Mouse (Mus musculus) forelimb bud, embryonic 11.5 days (tissue): ENCODE measurements around the gene Usp54.

Experiments used
- DNase-seq: peaks from one replicate; pipeline ENCODE4 v3.0.0-alpha.2; 2012; ENCODE audit warnings: low read depth, low spot score

Usp54 gene

GRCm38 (mm10) chr14:20502966-20503365 lies 137.9 kb downstream of the Usp54 start:
- DNase-seq = no peak

GRCm38 (mm10) chr14:20499982-20500381 lies 140.9 kb downstream of the Usp54 start:
- DNase-seq = no peak
